Mouse (Mus musculus) heart, postnatal 10 days (tissue): ENCODE measurements around the gene Bdh2. TPM values are rescaled to one million over a fixed set of nuclear protein-coding genes. Genes with fewer than 3 reads are reported as not detected.

Experiments used
- DNase-seq, 2 experiments: peaks; one replicate each; pipeline ENCODE4 v3.0.0; 2021
- intact Hi-C: fragments of 180-260 bp; cut with DNase I; formaldehyde crosslinking; loops from one replicate; pipeline ENCODE4 v1.15.1; 2025
- total RNA-seq, 2 experiments: library from RNA; stranded (reverse); gene quantifications; 2 replicates each; pipeline ENCODE4 v1.2.3; 2021

Bdh2 gene
- total RNA-seq, 2 experiments from 2014 or later, result 5.1 to 6.6 TPM

GRCm38 (mm10) chr3:135293703-135294102 lies 12.7 kb downstream of the Bdh2 start:
- peak; percentile 38 to 42 for DNase-seq
- intact Hi-C loops, result no loop called here

GRCm38 (mm10) chr3:135295559-135295958 lies 14.5 kb downstream of the Bdh2 start:
- DNase-seq, result no peak
- intact Hi-C loops, result no loop called here

GRCm38 (mm10) chr3:135298560-135298959 lies 17.5 kb downstream of the Bdh2 start:
- intact Hi-C loops, result no loop called here
- DNase-seq, result peak; percentile 19 to 27

- intact Hi-C loops, result no loop called here
Observed at GRCm38 (mm10) chr3:135300081-135300480, 19.1 kb downstream of the Bdh2 start.

GRCm38 (mm10) chr3:135304060-135304459 lies 23.0 kb downstream of the Bdh2 start:
- DNase-seq, result no peak
- intact Hi-C loops, result no loop called here

More at GRCm38 (mm10) chr3:135300081-135300480, 19.1 kb downstream of the Bdh2 start:
- DNase-seq, result no peak

GRCm38 (mm10) chr3:135304566-135304965 lies 23.5 kb downstream of the Bdh2 start:
- DNase-seq, result no peak
- intact Hi-C loops, result no loop called here

GRCm38 (mm10) chr3:135307411-135308259 lies 26.6 kb downstream of the Bdh2 start, which contains the start of gene Slc9b2:
TSS of gene Slc9b2 (plus strand) at chr3:135307700.
- peak; percentile 19 to 34 for DNase-seq
- intact Hi-C loops, result no loop called here

- intact Hi-C loops, result no loop called here
- DNase-seq, result no peak
Observed at GRCm38 (mm10) chr3:135312916-135313491, 32.0 kb downstream of the Bdh2 start.

GRCm38 (mm10) chr3:135313727-135314126 lies 32.7 kb downstream of the Bdh2 start:
- DNase-seq, result no peak
- intact Hi-C loops, result no loop called here

- intact Hi-C loops, result no loop called here
- no peak for DNase-seq
Observed at GRCm38 (mm10) chr3:135314811-135315210, 33.8 kb downstream of the Bdh2 start.

- intact Hi-C loops, result no loop called here
- DNase-seq, result no peak
Observed at GRCm38 (mm10) chr3:135315720-135316425, 34.9 kb downstream of the Bdh2 start.

- intact Hi-C loops, result no loop called here
Observed at GRCm38 (mm10) chr3:135318331-135318730, 37.3 kb downstream of the Bdh2 start.

GRCm38 (mm10) chr3:135324354-135324753 lies 43.3 kb downstream of the Bdh2 start:
- intact Hi-C loops, result no loop called here
- no peak for DNase-seq

More at GRCm38 (mm10) chr3:135318331-135318730, 37.3 kb downstream of the Bdh2 start:
- no peak for DNase-seq

GRCm38 (mm10) chr3:135327176-135327575 lies 46.2 kb downstream of the Bdh2 start:
- peak; percentile 18 to 20 for DNase-seq
- intact Hi-C loops, result loop anchor here (5.0 kb wide), 1 partner anchor 45 kb away; the partner anchor contains the start of gene Bdh2

- no peak for DNase-seq
- intact Hi-C loops, result loop anchor here (5.0 kb wide), 1 partner anchor 45 kb away; the partner anchor contains the start of gene Bdh2
Observed at GRCm38 (mm10) chr3:135327601-135328000, 46.6 kb downstream of the Bdh2 start.

- DNase-seq, result peak; percentile 32 to 49
- intact Hi-C loops, result loop anchor here (5.0 kb wide), 1 partner anchor 46 kb away; the partner anchor contains the start of gene Bdh2
Observed at GRCm38 (mm10) chr3:135328560-135328959, 47.5 kb downstream of the Bdh2 start.

GRCm38 (mm10) chr3:135332691-135333090 lies 51.7 kb downstream of the Bdh2 start:
- intact Hi-C loops, result no loop called here
- DNase-seq, result no peak

- intact Hi-C loops, result no loop called here
- DNase-seq, result no peak
Observed at GRCm38 (mm10) chr3:135333763-135334162, 52.7 kb downstream of the Bdh2 start.

- peak in 1 of 2 experiments; percentile 11 for DNase-seq
- intact Hi-C loops, result no loop called here
Observed at GRCm38 (mm10) chr3:135347739-135348264, 66.8 kb downstream of the Bdh2 start, which contains the start of gene Slc9b1. TSS of gene Slc9b1 (plus strand) at chr3:135348029.

GRCm38 (mm10) chr3:135349022-135349421 lies 68.0 kb downstream of the Bdh2 start:
- no peak for DNase-seq
- intact Hi-C loops, result no loop called here

- intact Hi-C loops, result no loop called here
Observed at GRCm38 (mm10) chr3:135351857-135352256, 70.8 kb downstream of the Bdh2 start.

More at GRCm38 (mm10) chr3:135351857-135352256, 70.8 kb downstream of the Bdh2 start:
- no peak for DNase-seq
